Mouse (Mus musculus) urinary bladder, adult 2 months (tissue): ENCODE results near the gene 1110004F10Rik. TPM values are rescaled to one million over a fixed set of nuclear protein-coding genes. Genes with fewer than 3 reads are reported as not detected.

Experiments used
- DNase-seq: peaks from one replicate; pipeline ENCODE4 v3.0.0; 2022; ENCODE audit warnings: low spot score
- polyA plus RNA-seq: library from polyadenylated mRNA; depleted of rRNA; stranded (reverse); fragments of >200 nt; gene quantifications from 2 replicates; pipeline ENCODE4 v1.2.3, GENCODE M21; 2012

The 1110004F10Rik gene
- polyA plus RNA-seq, 1 experiment: 101 TPM

DNA sequence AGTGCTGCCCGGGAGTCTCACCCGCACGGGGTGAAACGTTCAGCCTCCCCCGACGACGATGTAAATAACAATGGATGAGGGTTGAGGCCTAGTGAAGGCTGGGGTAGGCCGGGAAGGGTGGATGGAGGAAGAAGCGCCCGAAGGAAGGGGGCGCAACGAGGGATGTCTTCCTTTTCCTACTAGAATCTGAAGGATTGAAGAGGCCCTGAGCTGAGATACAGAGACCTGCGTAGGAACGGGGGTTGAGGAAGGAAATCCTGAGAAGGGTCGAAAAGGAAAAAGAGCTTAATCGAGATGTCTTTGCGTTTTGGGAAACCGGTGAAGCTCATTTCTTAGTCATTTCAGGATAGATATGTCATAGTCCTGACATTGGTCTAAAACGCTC, 54.3 kb downstream of the 1110004F10Rik start:
- no peak for DNase-seq

DNA sequence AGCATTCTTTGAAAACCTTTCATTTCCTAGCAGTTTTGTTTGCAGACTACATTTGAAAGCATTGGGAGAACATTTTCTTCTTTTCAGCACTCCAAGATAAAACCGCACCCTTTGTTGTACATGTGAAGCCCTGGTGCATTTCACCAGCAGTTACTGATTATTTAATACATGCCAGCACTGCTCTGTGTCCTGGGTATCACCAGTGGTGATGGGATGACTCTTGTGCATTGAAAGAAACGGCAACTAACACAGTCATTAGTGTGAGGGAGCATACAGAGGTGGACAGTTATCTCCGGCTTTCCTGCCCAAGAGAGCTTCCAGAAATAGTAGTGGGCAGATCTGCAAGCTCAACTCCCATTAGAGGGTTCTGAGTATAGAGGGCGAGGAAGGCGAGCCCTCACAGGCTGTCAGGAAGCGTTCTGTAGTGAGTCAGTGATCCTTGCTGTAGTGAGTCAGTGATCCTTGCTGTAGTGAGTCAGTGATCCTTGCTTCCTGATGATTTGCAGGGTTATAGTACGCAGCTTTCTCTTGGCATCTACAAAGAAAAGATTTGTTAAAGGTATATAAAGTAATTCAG, 60.8 kb downstream of the 1110004F10Rik start:
- DNase-seq: no peak

DNA sequence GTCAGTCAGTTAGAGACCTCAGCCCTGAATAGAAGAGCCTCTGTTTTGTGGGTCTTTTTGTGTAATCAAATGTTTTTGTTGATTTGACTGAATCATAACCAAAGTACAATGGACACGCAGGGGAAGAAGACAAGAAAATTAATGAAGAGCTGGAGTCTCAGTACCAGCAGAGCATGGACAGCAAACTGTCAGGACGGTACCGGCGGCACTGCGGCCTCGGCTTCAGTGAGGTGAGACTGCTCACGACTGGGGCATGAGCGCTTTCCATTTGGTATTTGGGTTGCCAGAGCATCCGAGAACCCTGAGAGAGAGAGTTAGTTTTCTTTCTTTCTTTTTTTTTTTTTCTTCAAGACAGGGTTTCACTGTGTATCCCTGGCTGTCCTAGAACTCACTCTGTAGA, 63.9 kb downstream of the 1110004F10Rik start:
- no peak for DNase-seq

DNA sequence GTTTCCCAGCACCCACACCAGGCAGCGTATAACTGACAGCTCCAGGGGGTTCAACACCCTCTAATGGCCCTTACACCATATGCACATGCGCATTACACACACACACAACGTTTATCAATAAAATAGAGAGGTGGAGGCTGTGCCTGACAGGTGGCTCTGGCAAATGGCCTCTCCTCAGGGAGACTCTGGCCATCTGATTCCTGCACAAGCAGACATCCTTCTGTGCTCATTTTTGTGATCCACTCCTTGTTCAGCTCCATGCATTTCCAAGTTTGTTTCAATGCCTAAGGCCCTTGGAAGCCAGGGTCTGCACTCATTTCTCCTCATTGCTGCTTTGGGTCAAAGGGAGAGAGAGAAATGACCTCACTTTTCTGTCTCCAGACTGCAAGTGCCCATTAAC, 71.5 kb downstream of the 1110004F10Rik start:
- no peak for DNase-seq

DNA sequence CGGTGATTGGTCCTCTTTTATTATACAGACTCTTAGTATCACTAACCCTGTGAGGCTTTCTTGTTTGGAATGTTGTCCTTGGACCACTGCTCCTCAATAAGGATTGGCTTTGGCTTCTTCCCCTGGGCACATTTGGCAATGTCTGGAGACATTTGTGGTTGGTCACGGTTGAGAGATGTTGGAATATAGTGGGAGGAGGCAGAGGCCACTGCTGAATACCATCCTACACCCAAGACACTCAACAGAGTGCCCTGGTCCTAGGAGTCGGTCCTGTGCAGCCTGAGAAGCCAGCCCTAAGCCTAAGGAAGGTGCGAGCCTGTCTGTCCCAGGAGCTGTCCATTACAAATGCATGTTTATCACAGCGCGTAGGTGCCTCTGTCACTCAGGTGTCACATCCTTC, 72.3 kb downstream of the 1110004F10Rik start:
- peak; percentile 7 for DNase-seq

DNA sequence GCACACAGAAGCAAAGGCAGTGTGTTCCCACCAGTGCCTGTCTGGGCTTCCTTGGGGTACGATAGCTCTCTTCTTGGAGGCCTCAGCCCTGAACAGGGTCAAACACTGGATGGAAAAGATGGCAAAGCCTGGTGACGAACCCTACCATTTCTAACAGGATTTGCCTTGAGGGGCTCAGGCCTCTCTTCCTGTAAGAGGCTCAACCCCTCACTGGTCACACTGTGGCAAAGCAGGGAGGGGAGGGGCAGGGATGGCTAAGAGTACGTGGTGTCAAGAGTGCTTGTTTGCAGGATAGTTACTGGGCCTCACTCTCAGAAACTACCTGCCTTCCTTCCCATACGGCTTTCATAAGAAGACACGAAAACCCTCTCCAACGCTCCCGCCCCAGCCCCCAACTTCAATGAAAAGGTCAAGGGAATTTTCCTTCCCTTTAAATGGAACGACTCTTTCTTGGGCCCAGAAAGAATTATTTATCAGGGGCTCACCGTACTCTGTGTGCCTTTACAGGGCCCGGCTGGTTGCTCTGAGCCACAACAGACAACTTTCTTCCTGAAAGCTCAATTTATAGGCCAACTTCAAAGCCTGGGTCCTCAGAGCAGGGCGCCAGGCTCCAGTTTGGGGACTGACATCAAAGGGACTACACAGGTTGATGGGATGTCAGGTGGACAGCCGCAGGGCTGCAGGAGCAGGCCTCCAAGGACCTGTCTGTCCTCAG, 76.2 kb downstream of the 1110004F10Rik start:
- no peak for DNase-seq

DNA sequence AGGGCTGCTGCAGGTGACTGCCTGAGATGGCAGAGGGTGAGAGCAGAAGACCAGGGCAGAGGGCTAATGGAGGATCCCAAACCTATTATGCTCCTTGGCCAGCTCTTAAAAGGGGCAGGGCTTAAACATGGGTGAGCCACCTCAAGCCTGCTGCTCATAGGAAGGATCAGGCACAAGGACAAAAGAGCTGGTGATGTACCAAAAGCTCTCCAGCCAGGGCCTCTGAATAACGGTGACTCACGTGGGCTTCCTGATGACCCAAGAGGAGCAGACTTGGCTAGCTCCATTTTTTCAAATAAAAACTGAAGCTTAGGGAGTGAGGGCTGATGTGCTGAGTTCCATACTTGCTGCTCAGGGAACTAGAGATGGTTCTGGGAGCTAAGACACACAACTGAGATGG, 76.8 kb downstream of the 1110004F10Rik start:
- DNase-seq: peak; percentile 0

DNA sequence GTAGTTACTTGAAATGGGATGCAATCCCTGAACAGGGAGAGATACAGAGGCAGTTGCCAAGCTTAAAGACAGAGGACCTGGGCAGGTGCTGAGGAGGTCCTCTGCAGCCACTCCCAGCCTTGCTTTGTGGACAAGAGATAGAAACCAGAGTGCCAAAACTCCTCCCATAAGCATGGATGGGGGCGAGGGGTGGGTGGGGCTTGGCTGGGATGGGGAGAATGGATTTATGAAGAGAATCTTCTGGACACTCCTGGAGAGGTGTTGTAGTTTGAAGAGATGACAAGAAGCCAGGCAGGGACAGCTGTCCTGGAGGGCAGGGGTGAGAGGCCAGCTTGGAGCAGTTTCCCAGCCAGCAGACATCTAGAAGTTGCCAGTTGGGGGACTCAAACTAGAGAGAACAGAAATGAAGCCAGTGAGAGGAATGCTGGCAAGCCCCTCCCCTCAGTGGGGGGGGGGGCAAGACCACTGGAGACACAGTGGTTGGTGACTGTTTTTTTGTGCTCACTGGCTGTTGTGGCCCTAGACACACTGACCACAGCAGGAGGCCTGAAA, 80.2 kb downstream of the 1110004F10Rik start:
- DNase-seq: no peak

DNA sequence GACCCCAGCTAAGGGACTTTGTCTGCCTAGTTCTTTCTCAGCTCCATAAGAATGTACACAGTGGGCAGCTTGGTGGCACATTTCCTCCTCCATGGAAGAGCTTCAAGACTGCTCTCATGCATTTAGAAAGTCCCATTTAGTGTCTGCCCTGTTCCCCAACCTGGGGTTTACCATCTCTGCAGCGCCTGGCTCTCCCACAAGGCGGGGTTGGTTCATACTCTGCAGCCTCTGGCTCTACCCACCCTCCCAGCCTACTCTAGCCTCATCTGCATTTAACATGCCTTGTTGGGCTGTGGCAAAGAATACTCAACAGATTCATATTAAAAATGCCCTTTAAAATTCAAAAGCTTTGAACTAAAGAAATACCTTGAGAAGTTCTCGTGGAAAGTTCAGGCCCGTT, 81.5 kb downstream of the 1110004F10Rik start:
- DNase-seq: no peak

DNA sequence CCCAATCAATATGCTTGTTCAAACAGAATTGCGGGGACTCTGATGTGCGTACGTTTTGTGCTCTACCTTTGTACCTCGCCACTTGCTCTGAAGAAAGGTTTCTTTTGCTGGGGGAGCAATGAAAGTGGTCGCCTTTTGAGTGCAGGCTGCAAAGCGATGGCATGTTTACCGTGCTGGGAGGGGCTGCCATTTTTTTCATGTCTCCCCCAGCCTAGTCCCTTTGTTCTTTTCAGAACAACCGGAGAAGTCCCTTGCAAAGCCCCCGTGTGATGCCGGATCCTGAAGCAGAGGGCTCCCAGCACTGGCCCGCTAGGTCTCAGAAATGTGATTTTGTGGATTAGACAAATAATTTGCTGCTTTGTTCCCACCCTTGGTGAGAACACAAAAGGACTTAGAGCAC, 82.0 kb downstream of the 1110004F10Rik start:
- no peak for DNase-seq

DNA sequence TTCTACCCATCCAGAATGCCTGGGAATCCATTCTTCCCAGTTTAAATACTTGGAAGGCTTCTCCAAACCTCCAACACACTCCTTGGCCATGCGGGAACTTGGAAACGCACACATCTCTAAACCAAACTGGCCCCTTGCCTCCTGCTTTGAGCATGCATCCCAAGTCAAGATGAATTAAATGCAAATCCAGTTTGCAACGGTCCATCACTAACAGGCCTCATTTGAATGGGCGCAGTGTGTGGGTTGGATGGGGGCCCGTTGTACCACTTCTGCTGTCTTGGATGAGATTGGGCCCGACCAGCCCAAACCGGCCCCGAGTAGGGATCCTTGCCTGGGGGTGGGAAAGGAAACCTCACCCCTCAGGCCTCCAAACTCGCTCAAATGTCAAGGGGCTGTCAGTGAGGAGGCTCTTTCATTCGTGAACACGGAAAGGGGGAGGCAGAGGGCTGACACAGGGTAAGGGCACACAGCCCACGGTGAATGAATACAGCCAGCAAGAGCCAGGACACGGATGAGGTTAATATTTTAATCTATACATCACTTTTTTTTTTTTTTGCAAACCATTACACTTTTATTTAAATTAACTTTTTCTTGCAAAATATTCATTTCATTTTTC, 83.9 kb downstream of the 1110004F10Rik start:
- DNase-seq: no peak

DNA sequence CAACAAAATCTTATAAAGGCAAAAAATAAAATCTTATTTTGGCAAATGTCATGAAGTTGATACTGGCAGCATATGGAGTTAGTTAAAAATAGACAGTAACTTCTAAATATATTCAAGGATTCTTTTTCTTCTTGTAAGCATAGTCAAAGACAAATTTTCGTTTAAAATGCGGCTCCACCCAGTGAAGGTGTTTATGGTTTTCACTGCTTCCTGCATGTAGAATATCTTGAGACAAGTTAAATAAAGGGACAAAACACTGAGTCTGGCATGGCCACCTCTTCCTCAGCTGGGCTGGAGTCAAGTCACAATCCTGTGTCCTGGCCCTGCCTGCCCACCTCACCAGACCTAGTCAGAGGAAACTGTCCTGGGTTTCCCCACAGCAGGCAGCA, 84.4 kb downstream of the 1110004F10Rik start:
- DNase-seq: no peak

DNA sequence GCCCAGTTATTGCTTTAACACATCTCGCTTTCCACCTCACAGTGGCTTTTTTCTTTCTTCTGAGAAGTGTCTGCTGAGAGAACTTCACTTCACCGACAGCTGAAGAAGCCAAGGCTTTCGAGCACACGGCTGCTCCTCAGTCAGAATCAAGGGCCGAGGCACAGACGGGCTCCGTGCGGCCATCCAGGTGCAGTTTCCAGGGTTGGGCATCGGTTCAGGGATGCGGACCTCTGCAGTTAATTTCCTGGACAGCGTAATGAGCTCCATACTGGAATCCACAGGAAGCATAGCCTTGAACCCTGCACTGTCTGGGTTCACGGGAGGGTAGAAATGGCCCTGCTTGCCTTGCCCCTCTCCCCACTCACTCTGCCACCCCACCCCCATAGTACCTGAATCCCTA, 84.9 kb downstream of the 1110004F10Rik start:
- DNase-seq: no peak

DNA sequence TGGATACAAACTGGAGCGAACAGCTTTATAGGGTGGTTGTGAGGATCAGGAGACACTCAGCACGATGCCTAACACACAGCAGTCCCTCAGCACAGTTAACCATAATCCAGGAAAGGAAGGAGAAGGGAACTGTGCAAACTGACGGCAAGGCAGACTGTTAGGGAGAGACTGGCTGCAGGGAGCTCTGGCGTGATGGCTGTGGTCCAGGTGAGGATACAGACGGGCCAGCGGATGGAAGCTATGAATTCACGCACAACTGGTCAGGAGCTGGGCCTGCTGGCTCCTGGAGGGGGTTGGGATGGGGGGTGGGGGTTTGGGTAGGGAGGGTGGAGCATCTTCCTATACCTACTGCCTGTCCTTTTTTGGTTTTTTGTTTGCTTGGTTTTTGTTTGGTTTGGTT, 86.5 kb downstream of the 1110004F10Rik start:
- no peak for DNase-seq

DNA sequence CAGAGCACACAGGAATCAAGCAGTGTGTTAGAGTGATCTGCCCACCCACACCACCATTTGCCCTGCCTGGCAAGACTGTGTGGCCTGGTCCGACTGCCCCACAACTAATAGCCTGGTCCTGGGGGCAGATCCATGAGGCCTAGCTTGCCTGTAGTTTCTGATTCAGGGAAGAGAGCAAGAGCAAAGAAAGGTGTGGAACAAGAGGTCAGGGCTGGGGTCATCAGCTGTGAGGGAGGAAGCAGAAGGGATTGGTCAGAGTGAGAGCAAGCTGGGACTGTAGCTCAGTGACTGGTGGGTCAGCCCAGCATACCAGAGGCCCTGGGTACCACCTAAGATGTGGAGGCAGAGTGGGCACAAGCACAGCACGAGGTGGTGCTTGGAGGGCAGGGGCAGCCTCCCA, 87.9 kb downstream of the 1110004F10Rik start:
- DNase-seq: no peak

DNA sequence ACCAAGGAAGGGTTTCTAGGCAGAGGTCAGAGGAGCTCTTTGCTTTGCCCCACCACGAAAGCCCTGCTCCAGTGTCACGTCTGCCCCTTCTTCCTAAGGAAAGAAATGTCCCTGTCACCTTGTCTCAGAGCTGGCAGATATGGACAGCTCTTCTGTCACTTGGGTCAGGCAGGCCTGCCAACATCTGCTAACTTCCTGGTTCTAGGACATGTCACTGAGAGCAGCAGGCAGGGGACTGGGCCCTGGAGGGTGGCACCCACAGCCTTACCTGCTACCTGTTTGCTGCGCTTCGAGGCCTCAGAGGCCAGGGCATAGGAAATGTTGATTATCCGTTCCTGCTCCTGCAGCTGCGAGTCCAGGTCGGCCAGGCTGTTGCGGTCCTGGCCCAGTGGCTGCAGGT, 89.1 kb downstream of the 1110004F10Rik start:
- DNase-seq: no peak

DNA sequence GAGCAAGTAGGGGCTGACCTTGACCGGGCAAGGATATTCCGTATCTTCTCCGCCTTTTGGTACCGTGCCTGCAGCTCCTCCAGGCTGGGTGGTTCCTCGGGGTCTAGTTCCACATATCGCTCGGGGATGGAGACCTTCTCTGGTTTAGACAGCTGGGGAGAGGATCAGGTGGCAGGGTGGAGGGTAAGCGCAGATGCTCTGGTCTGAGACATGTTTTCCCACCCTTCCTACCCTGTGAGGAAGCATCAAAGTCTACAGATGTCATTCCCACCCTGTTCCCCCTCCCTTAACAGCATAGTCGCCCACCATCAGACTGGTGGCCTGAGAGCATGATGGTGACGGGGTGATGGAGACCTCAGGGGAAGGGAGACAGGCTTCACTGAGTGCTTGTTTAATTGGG, 90.2 kb downstream of the 1110004F10Rik start:
- DNase-seq: no peak

DNA sequence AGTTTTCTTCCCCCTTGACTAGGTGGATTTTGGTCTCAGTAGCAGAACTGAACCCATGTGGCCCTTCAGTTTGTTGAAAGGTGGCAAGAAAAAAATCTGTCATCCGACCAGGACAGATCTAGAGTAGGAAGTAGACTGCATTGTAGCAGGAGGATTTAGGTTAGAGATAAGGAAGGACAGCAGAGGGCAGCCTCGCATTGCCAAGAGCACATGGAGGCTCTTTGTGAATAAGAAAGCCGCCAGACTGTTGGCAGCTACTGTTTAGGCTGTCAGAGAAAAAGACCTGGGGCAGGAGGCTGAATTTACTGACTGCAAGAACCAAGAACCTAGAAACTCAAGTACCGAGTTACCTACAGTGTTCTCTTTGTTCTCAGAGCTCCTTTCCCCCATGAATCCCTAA, 92.2 kb downstream of the 1110004F10Rik start:
- no peak for DNase-seq

DNA sequence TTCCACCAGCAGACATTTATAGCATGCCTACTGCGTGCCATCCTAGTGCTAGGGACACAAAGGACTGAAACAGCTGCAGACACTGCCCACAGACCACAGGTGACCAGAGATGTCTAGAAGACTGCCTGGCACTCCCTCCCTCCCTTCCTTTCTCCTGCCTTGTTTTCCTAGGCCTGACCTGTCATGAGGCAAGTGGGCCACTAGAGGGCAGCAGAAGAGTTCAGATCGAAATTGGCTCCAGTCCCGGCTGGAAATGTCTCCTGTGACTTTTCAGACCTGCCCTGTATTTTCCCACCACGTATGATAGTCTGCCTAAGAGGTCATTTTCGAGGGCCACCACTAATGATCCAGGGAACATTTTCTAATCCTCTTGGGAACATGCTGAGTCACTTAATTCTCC, 92.9 kb downstream of the 1110004F10Rik start:
- DNase-seq: peak; percentile 42

DNA sequence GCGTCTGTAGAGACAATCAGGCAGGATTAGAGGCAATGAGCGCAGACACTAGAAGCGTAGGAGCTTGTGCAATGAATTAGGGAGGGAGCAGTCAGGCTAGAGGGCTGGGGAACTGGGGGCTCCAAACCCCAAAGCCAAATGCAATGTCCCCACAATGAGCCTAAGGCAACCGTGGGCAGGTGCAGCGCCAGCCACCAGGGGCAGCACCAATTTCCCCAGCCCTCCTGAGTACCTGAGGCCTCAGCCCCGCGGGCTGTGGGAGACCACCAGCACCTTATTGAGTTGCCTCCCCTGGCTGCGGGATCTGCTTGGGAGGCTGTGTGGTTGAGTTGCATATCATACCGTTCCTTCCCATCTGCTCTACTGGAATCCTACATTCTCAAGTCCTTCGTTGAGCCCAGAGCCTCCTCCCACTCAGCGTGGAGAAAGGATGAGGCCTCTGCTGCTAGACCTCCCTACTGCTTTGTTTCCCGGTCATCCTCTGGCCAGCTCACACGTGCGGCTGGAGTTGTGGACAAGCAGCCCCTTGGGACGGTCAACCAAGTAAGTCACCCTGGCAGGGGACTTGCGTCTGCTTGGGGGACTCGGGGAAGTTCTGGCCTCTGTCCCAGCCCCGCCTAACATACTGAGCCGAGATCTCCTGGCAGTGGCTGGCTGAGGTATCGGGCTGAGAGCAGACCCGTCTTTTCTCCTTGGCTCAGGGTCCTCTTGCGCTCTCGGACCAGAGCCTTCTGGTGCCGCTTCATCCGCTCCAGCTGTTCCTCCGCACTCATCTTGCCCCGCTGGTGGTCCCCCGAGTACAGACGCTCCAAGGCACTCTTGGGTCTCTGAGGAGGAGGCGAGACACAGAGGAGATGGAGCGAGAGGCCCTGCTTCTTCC, 95.5 kb downstream of the 1110004F10Rik start:
- DNase-seq: no peak

DNA sequence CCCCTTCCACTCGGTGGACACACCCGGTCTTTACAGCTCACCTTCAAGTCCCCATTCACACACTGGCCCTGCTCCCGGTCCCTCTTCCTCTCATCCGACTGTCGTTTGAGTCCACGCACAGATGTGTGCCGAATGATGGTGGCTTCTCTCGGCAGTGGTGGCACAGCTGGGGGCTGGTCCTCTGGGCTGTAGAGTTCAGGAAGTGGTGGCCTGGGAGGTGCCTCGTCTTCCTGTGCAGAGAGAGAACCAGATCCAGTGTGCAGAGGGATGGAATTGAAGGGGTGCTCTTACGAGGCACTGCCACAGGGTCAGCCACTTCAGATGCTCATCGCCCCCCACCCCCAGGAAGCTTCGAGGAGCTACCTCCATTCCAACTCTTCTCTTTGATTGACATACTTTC, 98.0 kb downstream of the 1110004F10Rik start:
- no peak for DNase-seq

DNA sequence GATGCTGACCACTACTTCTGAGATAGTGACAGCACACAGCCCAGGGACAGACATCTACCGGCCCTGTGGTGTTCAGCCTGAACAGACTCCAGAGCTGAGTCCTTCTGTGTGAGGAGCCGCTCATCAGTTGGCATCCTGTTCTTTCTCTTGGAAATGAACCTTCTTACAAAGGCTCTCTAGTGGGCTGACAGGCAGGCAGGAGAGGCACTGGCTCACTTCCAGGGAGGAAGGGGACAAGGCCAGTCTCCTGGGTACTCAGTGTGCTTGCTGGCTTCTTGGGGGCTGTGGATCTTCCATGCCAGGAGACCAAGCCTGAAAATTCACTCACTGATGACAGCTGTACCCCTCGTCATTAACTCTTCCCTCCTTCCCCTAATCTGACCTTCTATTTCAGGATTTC, 98.5 kb downstream of the 1110004F10Rik start:
- no peak for DNase-seq
